Mouse (Mus musculus) bone marrow macrophage, adult 2 months (primary cell): ENCODE data around the gene Prss44.

Experiments used
- CTCF ChIP-seq: IDR thresholded peaks from 2 replicates; pipeline ENCODE4 v1.5.1; 2012; ENCODE audit warnings: low read depth, mild to moderate bottlenecking, low read length, moderate library complexity
- POLR2A ChIP-seq: IDR thresholded peaks from 2 replicates; pipeline ENCODE4 v1.6.1; 2012; ENCODE audit warnings: mild to moderate bottlenecking, low read depth, low read length, borderline replicate concordance

DNA sequence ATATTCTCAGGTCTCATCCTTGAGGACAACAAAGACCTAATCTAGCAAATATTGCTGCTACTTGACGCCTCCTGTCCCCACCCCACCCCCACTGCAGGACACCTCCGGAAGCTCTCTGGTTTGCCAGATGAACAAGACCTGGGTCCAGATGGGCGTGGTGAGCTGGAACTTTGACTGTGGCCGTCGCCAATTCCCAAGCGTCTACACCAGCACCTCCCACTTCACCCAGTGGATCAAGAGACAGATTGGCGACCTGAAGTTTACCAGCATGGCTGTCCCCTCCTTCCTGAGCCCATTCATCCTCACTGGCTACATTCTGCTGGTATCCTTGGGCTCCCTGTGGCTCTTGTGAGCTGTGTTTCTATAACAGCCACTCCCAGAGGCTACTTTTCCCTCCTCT, 42.1 kb downstream of the Prss44 start:
- TF ChIP-seq POLR2A (no peak), CTCF (no peak)
